Mouse (Mus musculus): ENCODE measurements around the gene Srbd1. TPM values are rescaled to one million over a fixed set of nuclear protein-coding genes. Genes with fewer than 3 reads are reported as not detected.

Gene Srbd1
- polyA plus RNA-seq (2012; rRNA removed), result 0.50 and 0.80 TPM in 2 replicates

GRCm38 (mm10) chr17:86145079-86145951 lies at the start of gene Srbd1:
Srbd1 (minus strand) TSS chr17:86145175.
- peak within 1 kb of the TSS; percentile 21; the same call in 1 of the 2 replicates for H3K27ac ChIP-seq (ENCODE audit: insufficient read depth, low read depth, low read length)
- H3K4me1 ChIP-seq (ENCODE audit: control insufficient read depth, insufficient read depth, insufficient read length, low read length), result 0 out of 2 replicates have a peak, but pooled peaks cover 2% of the 10 kb centered on the region
- H3K27me3 ChIP-seq (ENCODE audit: control insufficient read depth, insufficient read depth, low read length), result no peaks in the 10 kb centered on the region
- TF ChIP-seq POLR2A (IDR thresholded peaks at IDR 0.05; ENCODE audit: low read depth, low read length), result no peak
- no peak for TF ChIP-seq CTCF (IDR thresholded peaks at IDR 0.05; ENCODE audit: extremely low read depth, insufficient read length, insufficient replicate concordance, low read depth, low read length)
- H3K4me3 ChIP-seq (ENCODE audit: low read depth, low read length), result peak within 1 kb of the TSS; percentile 68
- 2% methylated on average over 38 of the region's 45 CpGs for WGBS
- no peaks in the 10 kb centered on the region for H3K36me3 ChIP-seq (ENCODE audit: control insufficient read depth, insufficient read depth, low read length)

GRCm38 (mm10) chr17:86193979-86194378 lies 49.0 kb upstream of the Srbd1 start:
- H3K27ac ChIP-seq (ENCODE audit: insufficient read depth, low read depth, low read length), result peak overlapping the region; percentile 32
- no peak overlapping the region for H3K4me3 ChIP-seq (ENCODE audit: low read depth, low read length)
- H3K36me3 ChIP-seq (ENCODE audit: control insufficient read depth, insufficient read depth, low read length), result no peaks in the 10 kb centered on the region
- no peak for TF ChIP-seq POLR2A (IDR thresholded peaks at IDR 0.05; ENCODE audit: low read depth, low read length)
- no peak for TF ChIP-seq CTCF (IDR thresholded peaks at IDR 0.05; ENCODE audit: extremely low read depth, insufficient read length, insufficient replicate concordance, low read depth, low read length)
- peaks cover 33% of the 10 kb centered on the region for H3K4me1 ChIP-seq (ENCODE audit: control insufficient read depth, insufficient read depth, insufficient read length, low read length)
- WGBS, result 30% methylated on average over 6 of the region's 6 CpGs
- H3K27me3 ChIP-seq (ENCODE audit: control insufficient read depth, insufficient read depth, low read length), result no peaks in the 10 kb centered on the region

GRCm38 (mm10) chr17:86187777-86188176 lies 42.8 kb upstream of the Srbd1 start:
- H3K36me3 ChIP-seq (ENCODE audit: control insufficient read depth, insufficient read depth, low read length), result no peaks in the 10 kb centered on the region
- peaks cover 17% of the 10 kb centered on the region for H3K4me1 ChIP-seq (ENCODE audit: control insufficient read depth, insufficient read depth, insufficient read length, low read length)
- TF ChIP-seq POLR2A (IDR thresholded peaks at IDR 0.05; ENCODE audit: low read depth, low read length), result no peak
- TF ChIP-seq CTCF (IDR thresholded peaks at IDR 0.05; ENCODE audit: extremely low read depth, insufficient read length, insufficient replicate concordance, low read depth, low read length), result no peak
- H3K27me3 ChIP-seq (ENCODE audit: control insufficient read depth, insufficient read depth, low read length), result no peaks in the 10 kb centered on the region
- H3K4me3 ChIP-seq (ENCODE audit: low read depth, low read length), result no peak overlapping the region
- 76% methylated on average over 1 of the region's 1 CpGs for WGBS
- H3K27ac ChIP-seq (ENCODE audit: insufficient read depth, low read depth, low read length), result no peak overlapping the region

- WGBS, result 12% methylated on average over 7 of the region's 7 CpGs
- TF ChIP-seq POLR2A (IDR thresholded peaks at IDR 0.05; ENCODE audit: low read depth, low read length), result no peak
- TF ChIP-seq CTCF (IDR thresholded peaks at IDR 0.05; ENCODE audit: extremely low read depth, insufficient read length, insufficient replicate concordance, low read depth, low read length), result no peak
Observed at GRCm38 (mm10) chr17:86185584-86185983, 40.6 kb upstream of the Srbd1 start.

GRCm38 (mm10) chr17:86184552-86185209 lies 39.7 kb upstream of the Srbd1 start:
- no peak overlapping the region for H3K27ac ChIP-seq (ENCODE audit: insufficient read depth, low read depth, low read length)
- no peak overlapping the region for H3K4me3 ChIP-seq (ENCODE audit: low read depth, low read length)
- 73% methylated on average over 9 of the region's 9 CpGs for WGBS
- H3K27me3 ChIP-seq (ENCODE audit: control insufficient read depth, insufficient read depth, low read length), result no peaks in the 10 kb centered on the region
- TF ChIP-seq POLR2A (IDR thresholded peaks at IDR 0.05; ENCODE audit: low read depth, low read length), result no peak
- TF ChIP-seq CTCF (IDR thresholded peaks at IDR 0.05; ENCODE audit: extremely low read depth, insufficient read length, insufficient replicate concordance, low read depth, low read length), result no peak
- H3K4me1 ChIP-seq (ENCODE audit: control insufficient read depth, insufficient read depth, insufficient read length, low read length), result peaks cover 10% of the 10 kb centered on the region
- no peaks in the 10 kb centered on the region for H3K36me3 ChIP-seq (ENCODE audit: control insufficient read depth, insufficient read depth, low read length)

More at GRCm38 (mm10) chr17:86185584-86185983, 40.6 kb upstream of the Srbd1 start:
- no peaks in the 10 kb centered on the region for H3K36me3 ChIP-seq (ENCODE audit: control insufficient read depth, insufficient read depth, low read length)
- no peak overlapping the region for H3K27ac ChIP-seq (ENCODE audit: insufficient read depth, low read depth, low read length)
- H3K27me3 ChIP-seq (ENCODE audit: control insufficient read depth, insufficient read depth, low read length), result no peaks in the 10 kb centered on the region
- H3K4me1 ChIP-seq (ENCODE audit: control insufficient read depth, insufficient read depth, insufficient read length, low read length), result peaks cover 10% of the 10 kb centered on the region
- H3K4me3 ChIP-seq (ENCODE audit: low read depth, low read length), result no peak overlapping the region

GRCm38 (mm10) chr17:86183788-86184187 lies 38.8 kb upstream of the Srbd1 start:
- no peak overlapping the region for H3K27ac ChIP-seq (ENCODE audit: insufficient read depth, low read depth, low read length)
- TF ChIP-seq POLR2A (IDR thresholded peaks at IDR 0.05; ENCODE audit: low read depth, low read length) (no peak), CTCF (IDR thresholded peaks at IDR 0.05; ENCODE audit: extremely low read depth, insufficient read length, insufficient replicate concordance, low read depth, low read length) (no peak)
- 77% methylated on average over 2 of the region's 2 CpGs for WGBS
- H3K27me3 ChIP-seq (ENCODE audit: control insufficient read depth, insufficient read depth, low read length), result no peaks in the 10 kb centered on the region
- H3K36me3 ChIP-seq (ENCODE audit: control insufficient read depth, insufficient read depth, low read length), result no peaks in the 10 kb centered on the region
- H3K4me3 ChIP-seq (ENCODE audit: low read depth, low read length), result no peak overlapping the region
- H3K4me1 ChIP-seq (ENCODE audit: control insufficient read depth, insufficient read depth, insufficient read length, low read length), result peaks cover 10% of the 10 kb centered on the region

- Histone ChIP-seq H3K27me3 (ENCODE audit: control insufficient read depth, insufficient read depth, low read length) (no peaks in the 10 kb centered on the region), H3K4me1 (ENCODE audit: control insufficient read depth, insufficient read depth, insufficient read length, low read length) (peaks cover under 1% of the 10 kb centered on the region; the same call in 1 of the 2 replicates), H3K36me3 (ENCODE audit: control insufficient read depth, insufficient read depth, low read length) (peaks cover 5% of the 10 kb centered on the region), H3K27ac (ENCODE audit: insufficient read depth, low read depth, low read length) (no peak overlapping the region), H3K4me3 (ENCODE audit: low read depth, low read length) (no peak overlapping the region)
- TF ChIP-seq POLR2A (IDR thresholded peaks at IDR 0.05; ENCODE audit: low read depth, low read length) (no peak), CTCF (IDR thresholded peaks at IDR 0.05; ENCODE audit: extremely low read depth, insufficient read length, insufficient replicate concordance, low read depth, low read length) (no peak)
- 86% methylated on average over 7 of the region's 7 CpGs for WGBS
Observed at GRCm38 (mm10) chr17:86176722-86177121, 31.7 kb upstream of the Srbd1 start.

All from small intestine, adult 2 months (tissue).